Mouse (Mus musculus) liver, adult 2 months (tissue): ENCODE data around the gene Cacybp. TPM values are rescaled to one million over a fixed set of nuclear protein-coding genes. Genes with fewer than 3 reads are reported as not detected.

Source experiments
- DNase-seq: peaks from one replicate; pipeline ENCODE4 v3.0.0-alpha.2; 2011; ENCODE audit warnings: low read depth, low spot score; ENCODE audit errors: extremely low read depth
- H3K27ac ChIP-seq: fragments of 200-500 bp; replicated peaks from 2 replicates; pipeline ENCODE4 v1.5.1; 2012; ENCODE audit warnings: low read depth, mild to moderate bottlenecking, control low read depth, inconsistent platforms, low read length; ENCODE audit not compliant: insufficient read depth
- H3K27me3 ChIP-seq: fragments of 200-500 bp; 2 replicates; pipeline ENCODE4 v1.6.1; 2012; ENCODE audit warnings: mild to moderate bottlenecking, moderate library complexity, low read length, inconsistent platforms; ENCODE audit not compliant: control insufficient read depth, insufficient read depth
- H3K36me3 ChIP-seq: fragments of 200-500 bp; 2 replicates; pipeline ENCODE4 v1.6.1; 2012; ENCODE audit warnings: low read length, inconsistent platforms; ENCODE audit not compliant: control insufficient read depth, insufficient read depth
- H3K4me1 ChIP-seq: fragments of 200-500 bp; 2 replicates; pipeline ENCODE4 v1.6.1; 2011; ENCODE audit warnings: low read length; ENCODE audit not compliant: control insufficient read depth, insufficient read depth
- H3K4me3 ChIP-seq: fragments of 200-500 bp; 2 replicates; pipeline ENCODE4 v1.5.1; 2011; ENCODE audit warnings: low read depth, mild to moderate bottlenecking, control low read depth, low read length, moderate library complexity; ENCODE audit not compliant: insufficient read depth
- H3K79me2 ChIP-seq: fragments of 200-500 bp; 2 replicates; pipeline ENCODE4 v1.6.1; 2012; ENCODE audit warnings: inconsistent platforms, mild to moderate bottlenecking, low read length, moderate library complexity; ENCODE audit not compliant: control insufficient read depth, insufficient read depth
- H3K9ac ChIP-seq: fragments of 200-500 bp; 2 replicates; pipeline ENCODE4 v1.6.1; 2012; ENCODE audit warnings: low read depth, mild to moderate bottlenecking, control low read depth, inconsistent platforms, low read length
- CTCF ChIP-seq: fragments of 200-500 bp; IDR thresholded peaks from 2 replicates; pipeline ENCODE4 v1.5.1; 2011; ENCODE audit warnings: low read depth, low read length, control low read depth
- POLR2A ChIP-seq: fragments of 200-500 bp; IDR thresholded peaks from 2 replicates; pipeline ENCODE4 v1.6.1; 2011; ENCODE audit warnings: low read length, control low read depth; ENCODE audit not compliant: insufficient read depth; ENCODE audit errors: extremely low read depth
- WGBS: fragments of 180-500 bp; shearing (Covaris S2); methylation state at CpG from one replicate; pipeline ENCODE4 v1.1.7; 2018; 5-methylcytosine and 5-hydroxymethylcytosine counted together
- polyA plus RNA-seq: library from polyadenylated mRNA; depleted of rRNA; stranded (reverse); fragments of >200 nt; gene quantifications from 2 replicates; pipeline ENCODE4 v1.2.3, GENCODE M21; 2012
- total RNA-seq: library from RNA; depleted of rRNA; stranded (reverse); fragments of >200 nt; gene quantifications from 2 replicates; pipeline ENCODE4 v1.2.3, GENCODE M21; 2014

Cacybp gene
- total and polyA plus RNA-seq, 2 experiments: 5.8 to 26.7 TPM

DNA sequence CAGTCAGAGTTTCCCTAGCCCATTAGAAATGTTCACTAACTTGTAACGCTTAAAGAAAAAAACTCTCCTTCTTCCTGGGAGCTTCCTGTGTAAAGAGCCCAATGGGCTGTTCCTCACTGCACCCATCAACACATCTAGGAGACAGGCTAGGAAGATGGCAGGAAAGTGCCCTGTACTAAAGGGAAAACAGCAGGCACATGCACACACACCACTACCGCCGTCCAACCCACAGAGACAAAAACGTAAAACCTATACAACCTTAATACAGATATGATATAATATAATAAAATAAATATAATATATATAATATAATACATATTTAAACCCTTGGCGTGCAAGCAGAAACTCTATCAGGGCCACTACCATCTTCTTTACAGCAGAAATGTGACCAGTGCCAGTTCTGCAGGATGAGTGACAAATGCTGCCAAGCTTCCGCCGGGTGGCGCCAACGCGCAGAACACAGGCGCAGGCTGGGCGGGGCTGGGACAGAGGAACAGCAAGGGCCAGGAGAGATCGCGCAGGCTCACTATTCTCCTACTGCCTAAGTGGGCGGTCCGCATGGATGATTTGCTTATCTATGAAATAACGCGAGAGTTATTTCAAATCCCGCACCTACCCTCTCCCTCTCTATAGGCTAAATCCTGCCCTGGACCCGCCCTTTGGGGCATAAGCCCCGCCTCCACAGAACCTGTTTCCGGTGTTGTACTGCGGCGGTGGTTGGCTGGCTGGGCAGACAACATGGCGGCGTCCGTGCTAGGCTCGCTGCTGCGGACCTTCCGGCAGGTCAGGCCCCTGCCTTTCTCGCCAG is 17.9 kb downstream of the Cacybp start, which contains the start of gene Mrps14:
Mrps14 (plus strand) TSS at position 687 of the 808 bp plus-strand sequence.
- peak within 1 kb of the TSS; percentile 62 for H3K27ac ChIP-seq
- TF ChIP-seq POLR2A: peak; percentile 81
- peak; percentile 91 for TF ChIP-seq CTCF
- H3K4me1 ChIP-seq: peaks cover 2% of the 10 kb centered on the region; the same call in 1 of the 2 replicates
- peaks cover 6% of the 10 kb centered on the region; the same call in 1 of the 2 replicates for H3K36me3 ChIP-seq
- H3K79me2 ChIP-seq: no peaks in the 10 kb centered on the region
- H3K27me3 ChIP-seq: no peaks in the 10 kb centered on the region
- H3K4me3 ChIP-seq: peak within 1 kb of the TSS; percentile 74
- 8% methylated on average over 31 of the region's 31 CpGs for WGBS
- H3K9ac ChIP-seq: peak within 1 kb of the TSS; percentile 84
- DNase-seq: peak; percentile 98

GRCm38 (mm10) chr1:160184506-160184905 is 28.2 kb downstream of the Cacybp start:
- Histone ChIP-seq H3K4me3 (no peak overlapping the region), H3K9ac (no peak overlapping the region), H3K36me3 (no peaks in the 10 kb centered on the region), H3K27ac (no peak overlapping the region), H3K79me2 (no peaks in the 10 kb centered on the region), H3K27me3 (no peaks in the 10 kb centered on the region), H3K4me1 (no peaks in the 10 kb centered on the region)
- WGBS: 29% methylated on average over 5 of the region's 5 CpGs
- TF ChIP-seq POLR2A: no peak
- TF ChIP-seq CTCF: no peak
- DNase-seq: no peak

DNA sequence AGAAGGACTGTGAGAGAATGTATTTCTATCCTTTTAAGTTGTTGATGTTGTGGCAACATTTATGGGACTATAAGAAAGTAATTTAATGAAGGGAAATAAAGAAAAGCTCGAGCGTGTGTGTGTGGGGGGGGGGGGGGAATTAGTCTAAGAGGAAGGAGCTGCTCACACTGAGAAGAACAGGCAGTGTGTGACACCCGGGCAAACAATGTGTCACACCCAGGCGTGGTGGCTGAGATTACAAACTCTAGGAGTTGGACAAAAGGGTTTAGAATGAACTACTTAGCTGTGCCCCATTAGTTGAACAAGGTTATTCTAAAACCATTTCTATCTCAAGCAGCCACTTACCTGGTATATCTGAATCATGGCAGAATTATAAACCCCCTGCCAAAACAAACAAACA is 31.5 kb downstream of the Cacybp start:
- no peak overlapping the region for H3K27ac ChIP-seq
- H3K4me3 ChIP-seq: no peak overlapping the region
- H3K27me3 ChIP-seq: no peaks in the 10 kb centered on the region
- no peak for DNase-seq
- H3K4me1 ChIP-seq: no peaks in the 10 kb centered on the region
- no peaks in the 10 kb centered on the region for H3K36me3 ChIP-seq
- WGBS: 65% methylated on average over 4 of the region's 4 CpGs
- TF ChIP-seq POLR2A (no peak), CTCF (no peak)
- no peak overlapping the region for H3K9ac ChIP-seq
- H3K79me2 ChIP-seq: no peaks in the 10 kb centered on the region

DNA sequence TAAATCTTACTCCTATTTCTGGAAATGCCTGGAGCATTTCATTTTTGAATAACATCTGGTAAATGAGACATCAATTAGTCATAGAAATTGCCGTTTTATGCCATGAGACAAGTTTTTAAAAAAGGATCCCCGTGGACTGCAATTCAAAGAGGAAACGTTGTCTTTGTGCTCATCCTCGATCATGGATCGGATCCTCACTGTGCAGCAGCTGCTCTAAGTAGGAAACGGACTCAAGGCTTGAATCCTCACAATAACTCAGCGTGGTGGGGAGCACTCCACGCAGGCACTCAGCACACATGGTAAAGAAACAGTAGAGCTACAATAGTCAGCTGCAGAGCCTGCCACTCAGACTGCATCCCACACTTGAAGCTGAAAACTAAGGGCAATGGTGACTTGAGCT is 35.8 kb downstream of the Cacybp start:
- H3K4me3 ChIP-seq: no peak overlapping the region
- no peaks in the 10 kb centered on the region for H3K36me3 ChIP-seq
- no peak overlapping the region for H3K9ac ChIP-seq
- no peaks in the 10 kb centered on the region for H3K4me1 ChIP-seq
- TF ChIP-seq CTCF: no peak
- TF ChIP-seq POLR2A: no peak
- H3K27ac ChIP-seq: no peak overlapping the region
- H3K27me3 ChIP-seq: peaks cover 3% of the 10 kb centered on the region; the same call in 1 of the 2 replicates
- H3K79me2 ChIP-seq: no peaks in the 10 kb centered on the region
- 84% methylated on average over 8 of the region's 8 CpGs for WGBS
- no peak for DNase-seq

DNA sequence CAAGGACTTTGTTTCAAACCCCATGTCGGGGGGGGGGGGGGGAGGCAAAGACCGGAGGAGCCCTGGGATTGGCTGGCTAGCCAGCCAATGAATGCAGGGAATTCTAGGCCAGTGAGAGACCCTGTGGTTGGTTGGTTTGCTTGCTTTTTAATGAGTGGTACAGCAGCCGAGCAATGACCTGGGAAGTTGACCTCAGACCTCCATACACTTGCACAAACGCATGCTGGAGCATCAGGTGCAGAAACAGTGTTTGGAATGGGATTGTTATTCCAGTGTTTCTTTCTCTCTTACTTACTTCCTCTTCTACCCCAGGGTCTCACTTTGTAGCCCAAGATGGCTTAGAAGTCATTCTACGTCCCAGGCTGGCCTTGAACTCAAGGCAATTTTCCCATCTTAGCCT is 46.1 kb downstream of the Cacybp start:
- H3K27me3 ChIP-seq: no peaks in the 10 kb centered on the region
- no peak overlapping the region for H3K27ac ChIP-seq
- H3K79me2 ChIP-seq: no peaks in the 10 kb centered on the region
- no peak overlapping the region for H3K9ac ChIP-seq
- 83% methylated on average over 3 of the region's 5 CpGs for WGBS
- no peaks in the 10 kb centered on the region for H3K4me1 ChIP-seq
- TF ChIP-seq POLR2A (no peak), CTCF (no peak)
- no peak for DNase-seq
- H3K4me3 ChIP-seq: no peak overlapping the region
- no peaks in the 10 kb centered on the region for H3K36me3 ChIP-seq

DNA sequence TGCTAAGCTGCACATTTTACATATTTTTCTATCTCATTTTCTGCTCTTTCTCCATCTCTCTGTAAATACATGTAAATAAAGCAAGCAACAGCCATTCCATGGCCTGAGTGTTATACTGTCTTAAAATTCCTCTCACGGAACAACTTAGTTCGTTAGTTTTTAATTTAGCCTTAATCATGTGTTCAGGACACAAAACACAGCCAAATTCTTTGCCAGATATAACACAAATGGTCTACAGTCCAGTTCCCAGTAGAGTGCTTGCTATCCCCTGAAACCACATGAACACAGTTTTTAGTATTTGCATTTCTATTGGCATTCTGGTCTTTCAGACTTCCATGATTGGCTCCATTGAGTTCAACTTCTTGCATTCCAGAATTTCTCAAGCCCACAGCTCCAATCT is 54.5 kb downstream of the Cacybp start:
- Histone ChIP-seq H3K79me2 (no peaks in the 10 kb centered on the region), H3K4me3 (no peak overlapping the region), H3K36me3 (no peaks in the 10 kb centered on the region), H3K27ac (no peak overlapping the region), H3K9ac (no peak overlapping the region), H3K4me1 (no peaks in the 10 kb centered on the region), H3K27me3 (no peaks in the 10 kb centered on the region)
- DNase-seq: no peak
- WGBS: 94% methylated on average over 2 of the region's 2 CpGs
- no peak for TF ChIP-seq CTCF
- no peak for TF ChIP-seq POLR2A
